14 mouse cellular contexts compared by ENCODE assay signal in genomic region chr2:25286314-25286713, GRCm38 (mm10). TPM values are rescaled to one million over a fixed set of nuclear protein-coding genes. Genes with fewer than 3 reads are reported as not detected.
DNase-seq lines count a peak whose midpoint lies in the region; ATAC-seq lines count a peak whose summit lies in the region.
"Had no signal": no experiment of that assay in that cellular context is flagged by ENCODE, and none has a peak within 500 bp of the region (broad histone marks: within the 10 kb centered on the region; RNA-seq: fewer than 3 reads in every experiment).

No protein-coding gene starts in this region.

- H3K27me3 ChIP-seq in kidney, embryonic 15.5 days = peaks cover 37% of the 10 kb centered on the region
- H3K27me3 ChIP-seq in intestine, embryonic 16.5 days (replicated peaks; ENCODE audit: control insufficient read depth, insufficient read depth, low read length) = peaks cover 30% of the 10 kb centered on the region
- peaks cover 34% of the 10 kb centered on the region for H3K27me3 ChIP-seq in stomach, embryonic 15.5 days (replicated peaks)
- H3K27me3 ChIP-seq: Patski had no signal

- H3K9me3 ChIP-seq in kidney, embryonic 15.5 days (replicated peaks) = no peaks in the 10 kb centered on the region
- no peaks in the 10 kb centered on the region for H3K9me3 ChIP-seq in intestine, embryonic 16.5 days (ENCODE audit: control insufficient read depth, low read length)
- no peaks in the 10 kb centered on the region for H3K9me3 ChIP-seq in stomach, embryonic 15.5 days
- H3K9me3 ChIP-seq: limb, embryonic 12.5 days; midbrain, embryonic 12.5 days had no signal

- no peak for ATAC-seq in kidney, embryonic 15.5 days (replicated peaks; ENCODE audit: low FRiP score)
- peak; percentile 51 for ATAC-seq in intestine, embryonic 16.5 days
- ATAC-seq in stomach, embryonic 15.5 days (ENCODE audit: insufficient read depth, low FRiP score, low read depth) = peak; percentile 25; the same call in 1 of the 2 replicates
- ATAC-seq: CD4-positive, CD25-positive, alpha-beta regulatory T cell, adult 4 months; Patski had no signal

- H3K36me3 ChIP-seq in kidney, embryonic 15.5 days = peaks cover 50% of the 10 kb centered on the region
- peaks cover 7% of the 10 kb centered on the region for H3K36me3 ChIP-seq in intestine, embryonic 16.5 days (ENCODE audit: control insufficient read depth, insufficient read depth, low read length)
- peaks cover 32% of the 10 kb centered on the region for H3K36me3 ChIP-seq in stomach, embryonic 15.5 days

- DNase-seq in kidney, postnatal 4 days = no peak
- DNase-seq in ovary, postnatal 36 days (ENCODE audit: low spot score) = peak; percentile 5
- DNase-seq in ovary, postnatal 10 days (ENCODE audit: low spot score) = no peak
- DNase-seq in thymus, postnatal 10 days (ENCODE audit: low spot score in 2 of 2) = no peak
- DNase-seq in frontal cortex, postnatal 36 days (ENCODE audit: low spot score in 2 of 2) = no peak
- DNase-seq: adrenal gland, postnatal 10 days; layer of hippocampus, postnatal 36 days had no signal

- H3K4me1 ChIP-seq in kidney, embryonic 15.5 days = peaks cover 21% of the 10 kb centered on the region
- H3K4me1 ChIP-seq in intestine, embryonic 16.5 days (ENCODE audit: control insufficient read depth, insufficient read depth, low read length) = peaks cover 21% of the 10 kb centered on the region
- H3K4me1 ChIP-seq in stomach, embryonic 15.5 days = peaks cover 27% of the 10 kb centered on the region

- peak overlapping the region; percentile 61; the same call in 1 of the 2 replicates for H3K27ac ChIP-seq in kidney, embryonic 15.5 days
- peak overlapping the region; percentile 80 for H3K27ac ChIP-seq in intestine, embryonic 16.5 days (ENCODE audit: low read length)
- peak overlapping the region; percentile 92 for H3K27ac ChIP-seq in stomach, embryonic 15.5 days
- H3K27ac ChIP-seq: limb, embryonic 12.5 days; midbrain, embryonic 12.5 days had no signal

- 76% methylated on average over 1 of the region's 1 CpGs for WGBS in kidney, embryonic 15.5 days
- 37% methylated on average over 1 of the region's 1 CpGs for WGBS in intestine, embryonic 16.5 days
- WGBS in stomach, embryonic 15.5 days = 45% methylated on average over 1 of the region's 1 CpGs

- no peak overlapping the region for H3K9ac ChIP-seq in kidney, embryonic 15.5 days
- peak overlapping the region; percentile 17; the same call in 1 of the 2 replicates for H3K9ac ChIP-seq in intestine, embryonic 16.5 days (ENCODE audit: low read depth, low read length)
- H3K9ac ChIP-seq in stomach, embryonic 15.5 days = no peak overlapping the region
- H3K9ac ChIP-seq: limb, embryonic 12.5 days; midbrain, embryonic 12.5 days had no signal

- no peak overlapping the region for H3K4me3 ChIP-seq in kidney, embryonic 15.5 days (replicated peaks)
- no peak overlapping the region for H3K4me3 ChIP-seq in intestine, embryonic 16.5 days (ENCODE audit: low read length)
- no peak overlapping the region for H3K4me3 ChIP-seq in stomach, embryonic 15.5 days (replicated peaks)
- H3K4me3 ChIP-seq: limb, embryonic 12.5 days; midbrain, embryonic 12.5 days had no signal

- no peak overlapping the region for H3K4me2 ChIP-seq in kidney, embryonic 15.5 days
- H3K4me2 ChIP-seq in intestine, embryonic 16.5 days (ENCODE audit: low read depth, low read length) = no peak overlapping the region; the same call in 1 of the 2 replicates
- peak overlapping the region; percentile 3; the same call in 1 of the 2 replicates for H3K4me2 ChIP-seq in stomach, embryonic 15.5 days
- H3K4me2 ChIP-seq: limb, embryonic 12.5 days; midbrain, embryonic 12.5 days had no signal

RNA-seq across cellular contexts. Expression of gene Tmem210, which starts 1.6 kb away (rescaled TPM):
- not detected in 2 replicates for polyA plus RNA-seq in kidney, embryonic 15.5 days (2015; fragmentation: Nextera tagmentation; extraction: Ambion mirVana)
- polyA plus RNA-seq in intestine, embryonic 16.5 days (2015; fragmentation: Nextera tagmentation; extraction: Ambion mirVana) = not detected in 2 replicates
- polyA plus RNA-seq in stomach, embryonic 15.5 days (2015; fragmentation: Nextera tagmentation; extraction: Ambion mirVana) = not detected in 2 replicates
- polyA plus RNA-seq: CD4-positive, CD25-positive, alpha-beta regulatory T cell, adult 4 months; limb, embryonic 12.5 days; midbrain, embryonic 12.5 days; Patski had no signal

RNA-seq across cellular contexts. Expression of gene Lrrc26, which starts 3.4 kb away (rescaled TPM):
- polyA plus RNA-seq in kidney, embryonic 15.5 days (2015; fragmentation: Nextera tagmentation; extraction: Ambion mirVana) = 0.46 TPM in 1 of 2 replicates, not detected in the other
- 1.9 and 2.5 TPM in 2 replicates for polyA plus RNA-seq in intestine, embryonic 16.5 days (2015; fragmentation: Nextera tagmentation; extraction: Ambion mirVana)
- polyA plus RNA-seq in stomach, embryonic 15.5 days (2015; fragmentation: Nextera tagmentation; extraction: Ambion mirVana) = 4.4 and 6.9 TPM in 2 replicates
- polyA plus RNA-seq: CD4-positive, CD25-positive, alpha-beta regulatory T cell, adult 4 months; limb, embryonic 12.5 days; midbrain, embryonic 12.5 days; Patski had no signal

RNA-seq across cellular contexts. Expression of gene Anapc2, which starts 14.0 kb away (rescaled TPM):
- polyA plus RNA-seq in kidney, embryonic 15.5 days (2015; fragmentation: Nextera tagmentation; extraction: Ambion mirVana) = 123 and 129 TPM in 2 replicates
- polyA plus RNA-seq in intestine, embryonic 16.5 days (2015; fragmentation: Nextera tagmentation; extraction: Ambion mirVana) = 91.4 and 97.3 TPM in 2 replicates
- 108 and 114 TPM in 2 replicates for polyA plus RNA-seq in stomach, embryonic 15.5 days (2015; fragmentation: Nextera tagmentation; extraction: Ambion mirVana)

RNA-seq across cellular contexts. Expression of gene Ssna1, which starts 14.1 kb away (rescaled TPM):
- 204 and 207 TPM in 2 replicates for polyA plus RNA-seq in kidney, embryonic 15.5 days (2015; fragmentation: Nextera tagmentation; extraction: Ambion mirVana)
- polyA plus RNA-seq in intestine, embryonic 16.5 days (2015; fragmentation: Nextera tagmentation; extraction: Ambion mirVana) = 176 and 200 TPM in 2 replicates
- polyA plus RNA-seq in stomach, embryonic 15.5 days (2015; fragmentation: Nextera tagmentation; extraction: Ambion mirVana) = 209 TPM in 2 replicates

RNA-seq across cellular contexts. Expression of gene Tprn, which starts 23.9 kb away (rescaled TPM):
- 9.2 and 11.3 TPM in 2 replicates for polyA plus RNA-seq in kidney, embryonic 15.5 days (2015; fragmentation: Nextera tagmentation; extraction: Ambion mirVana)
- polyA plus RNA-seq in intestine, embryonic 16.5 days (2015; fragmentation: Nextera tagmentation; extraction: Ambion mirVana) = 31.7 and 38.6 TPM in 2 replicates
- 16.8 and 17.7 TPM in 2 replicates for polyA plus RNA-seq in stomach, embryonic 15.5 days (2015; fragmentation: Nextera tagmentation; extraction: Ambion mirVana)
